Mouse (Mus musculus) spleen, embryonic (tissue): ENCODE data around the gene Rap1gds1.

ENCODE experiments used
- CTCF ChIA-PET: fragments of 350-600 bp; sonication (Branson Sonifier 250); formaldehyde crosslinking; loops from one replicate; lab custom pipeline; 2022; lab: Charles Lee

Rap1gds1 gene

DNA sequence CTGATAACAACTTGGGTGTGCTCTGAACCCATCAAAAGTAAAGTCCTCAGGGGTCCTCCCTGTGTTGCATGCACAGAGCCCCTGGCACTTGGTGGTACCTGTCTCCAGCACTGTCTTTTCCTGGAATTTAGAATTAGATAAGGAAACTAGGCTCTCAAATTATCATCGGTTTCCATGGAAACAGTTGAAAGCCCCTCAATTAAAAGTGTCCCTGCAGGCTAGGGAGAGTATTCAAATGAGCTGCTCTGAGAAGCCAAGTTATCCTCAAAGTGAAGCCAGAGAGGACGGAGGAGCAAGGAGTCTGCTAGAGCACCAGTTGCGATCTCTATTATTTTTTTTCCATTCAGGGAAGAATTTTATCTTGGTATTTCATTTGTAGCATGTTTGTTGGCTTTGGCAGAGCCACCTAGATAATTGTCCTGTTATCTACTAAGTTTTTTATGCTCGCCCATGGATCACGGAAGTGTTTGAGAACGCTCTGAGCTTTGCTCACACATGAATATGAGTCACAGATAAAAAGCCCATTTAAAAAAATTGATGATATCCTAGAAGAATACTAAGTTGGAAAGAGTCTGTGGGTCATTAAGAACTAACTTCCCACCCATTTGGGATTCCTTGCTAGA is 193.2 kb downstream of the Rap1gds1 start:
- CTCF ChIA-PET: no interaction called here

GRCm38 (mm10) chr3:138880999-138881724 is 193.8 kb downstream of the Rap1gds1 start:
- CTCF ChIA-PET: interaction anchor here (0.7 kb wide), 1 partner anchor 139 kb away, joined by 3 read pairs; the partner anchor contains the start of gene Tspan5

DNA sequence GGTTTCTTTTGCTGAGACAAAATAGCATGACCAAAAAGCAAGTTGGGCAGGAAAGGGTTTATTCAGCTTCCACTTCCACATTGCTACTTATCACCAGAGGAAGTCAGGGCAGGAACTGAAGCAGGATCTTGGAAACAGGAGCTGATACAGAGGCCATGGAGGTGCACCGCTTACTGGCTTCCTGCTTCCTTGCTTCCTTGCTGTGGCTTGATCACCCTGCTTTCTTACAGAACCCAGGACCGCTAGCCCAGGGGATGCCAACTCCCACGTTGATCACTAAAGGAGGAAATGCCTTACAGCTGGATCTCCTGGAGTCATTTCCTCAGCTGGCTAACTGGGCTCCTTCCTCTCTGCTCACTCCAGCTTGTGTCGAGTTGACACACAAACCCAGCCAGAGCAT is 197.3 kb downstream of the Rap1gds1 start:
- CTCF ChIA-PET: no interaction called here

- CTCF ChIA-PET: no interaction called here
Measured at GRCm38 (mm10) chr3:138876931-138877361, 198.1 kb downstream of the Rap1gds1 start.

GRCm38 (mm10) chr3:138876418-138876817 is 198.6 kb downstream of the Rap1gds1 start:
- CTCF ChIA-PET: no interaction called here

DNA sequence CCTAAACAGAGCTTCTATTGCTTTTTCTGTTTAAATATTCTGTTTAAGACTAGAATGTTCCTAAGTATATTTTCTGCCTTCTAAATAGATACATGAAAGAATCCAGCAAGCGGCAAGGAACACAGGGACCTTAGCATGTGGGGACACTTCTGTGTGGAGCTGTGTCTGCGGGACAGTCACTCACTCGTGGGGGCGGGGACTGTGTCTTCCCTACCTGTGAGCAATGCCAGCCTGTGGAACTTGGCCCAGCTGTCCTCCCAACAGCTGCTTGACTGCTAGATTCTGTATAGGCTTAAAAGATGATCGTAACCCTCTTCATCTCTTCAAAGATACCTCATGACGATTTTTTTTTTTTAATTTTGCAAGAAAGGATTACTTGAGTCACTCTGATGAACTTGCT is 199.1 kb downstream of the Rap1gds1 start:
- CTCF ChIA-PET: no interaction called here
